Comparison of ENCODE assay signal across 8 mouse cellular contexts in genomic region chr5:64883906-64884591, GRCm38 (mm10). TPM values are rescaled to one million over a fixed set of nuclear protein-coding genes. Genes with fewer than 3 reads are reported as not detected.
DNase-seq lines count a peak whose midpoint lies in the region; ATAC-seq and TF ChIP-seq lines count a peak whose summit lies in the region.

No protein-coding gene starts in this region.

- WGBS in forebrain, embryonic 14.5 days, result 66% methylated on average over 8 of the region's 8 CpGs
- 65% methylated on average over 8 of the region's 8 CpGs for WGBS in hindbrain, embryonic 16.5 days

- no peak overlapping the region for H3K9ac ChIP-seq in forebrain, embryonic 14.5 days (ENCODE audit: low read length)
- H3K9ac ChIP-seq in hindbrain, embryonic 16.5 days (ENCODE audit: low read depth, low read length), result 0 out of 2 replicates have a peak overlapping the region, but pooled peaks have one; percentile 13

- peak; percentile 20 for DNase-seq in thymus, postnatal 4 days
- no peak for DNase-seq in thymus, postnatal 10 days (ENCODE audit: low spot score in 2 of 2)
- DNase-seq in forebrain, embryonic 14.5 days (ENCODE audit: low spot score), result no peak
- peak; percentile 67 for DNase-seq in lung, postnatal 10 days
- no peak for DNase-seq in adrenal gland, adult 8-10 months
- no peak for DNase-seq in cerebellum, adult 8-10 months

- no peaks in the 10 kb centered on the region for H3K4me1 ChIP-seq in forebrain, embryonic 14.5 days (ENCODE audit: control insufficient read depth, insufficient read depth, low read length)
- H3K4me1 ChIP-seq in hindbrain, embryonic 16.5 days (ENCODE audit: control insufficient read depth, insufficient read depth, low read depth, low read length), result peaks cover 6% of the 10 kb centered on the region
- peaks cover 3% of the 10 kb centered on the region; the same call in 1 of the 2 replicates for H3K4me1 ChIP-seq in testis, adult 2 months (ENCODE audit: control insufficient read depth, insufficient read depth, low read length)

- no peaks in the 10 kb centered on the region; the same call in 1 of the 2 replicates for H3K9me3 ChIP-seq in forebrain, embryonic 14.5 days (replicated peaks; ENCODE audit: control insufficient read depth, low read length)
- peaks cover 3% of the 10 kb centered on the region; the same call in 1 of the 2 replicates for H3K9me3 ChIP-seq in hindbrain, embryonic 16.5 days (ENCODE audit: control insufficient read depth, low read length)

- no peaks in the 10 kb centered on the region for H3K36me3 ChIP-seq in forebrain, embryonic 14.5 days (ENCODE audit: control insufficient read depth, insufficient read depth, low read length)
- H3K36me3 ChIP-seq in hindbrain, embryonic 16.5 days (ENCODE audit: control insufficient read depth, insufficient read depth, low read length), result no peaks in the 10 kb centered on the region
- H3K36me3 ChIP-seq in testis, adult 2 months (ENCODE audit: control insufficient read depth, insufficient read depth, low read length), result no peaks in the 10 kb centered on the region

- H3K4me3 ChIP-seq in forebrain, embryonic 14.5 days (ENCODE audit: low read depth, low read length), result no peak overlapping the region
- H3K4me3 ChIP-seq in hindbrain, embryonic 16.5 days (ENCODE audit: low read length), result no peak overlapping the region
- H3K4me3 ChIP-seq in testis, adult 2 months (ENCODE audit: control insufficient read depth, low read depth, low read length), result no peak overlapping the region

- no peak for TF ChIP-seq CTCF in testis, adult 2 months (IDR thresholded peaks at IDR 0.05; ENCODE audit: control insufficient read depth, insufficient read depth, insufficient replicate concordance, low read depth, low read length)

- H3K4me2 ChIP-seq in forebrain, embryonic 14.5 days (ENCODE audit: low read length), result no peak overlapping the region
- no peak overlapping the region for H3K4me2 ChIP-seq in hindbrain, embryonic 16.5 days (ENCODE audit: low read length)

- TF ChIP-seq POLR2A in testis, adult 2 months (IDR thresholded peaks at IDR 0.05; ENCODE audit: control insufficient read depth, low read depth, low read length), result no peak

- H3K27ac ChIP-seq in forebrain, embryonic 14.5 days (ENCODE audit: low read depth, low read length), result no peak overlapping the region
- H3K27ac ChIP-seq in hindbrain, embryonic 16.5 days (ENCODE audit: low read depth, low read length), result peak overlapping the region; percentile 39; the same call in 1 of the 2 replicates
- peak overlapping the region; percentile 23; the same call in 1 of the 2 replicates for H3K27ac ChIP-seq in testis, adult 2 months (ENCODE audit: control insufficient read depth, insufficient read depth, low read depth, low read length)

- peak; percentile 37; the same call in 1 of the 2 replicates for ATAC-seq in forebrain, embryonic 14.5 days
- peak; percentile 54; the same call in 1 of the 2 replicates for ATAC-seq in hindbrain, embryonic 16.5 days

- H3K27me3 ChIP-seq in forebrain, embryonic 14.5 days (replicated peaks; ENCODE audit: control insufficient read depth, insufficient read depth, low read length), result no peaks in the 10 kb centered on the region
- H3K27me3 ChIP-seq in hindbrain, embryonic 16.5 days (replicated peaks; ENCODE audit: control insufficient read depth, insufficient read depth, low read length), result no peaks in the 10 kb centered on the region
- no peaks in the 10 kb centered on the region for H3K27me3 ChIP-seq in testis, adult 2 months (ENCODE audit: control insufficient read depth, insufficient read depth, low read length)

RNA-seq across cellular contexts. Expression of gene Tlr1, which starts 49.3 kb away (rescaled TPM):
- 0.33 and 0.36 TPM in 2 replicates for polyA plus RNA-seq in forebrain, embryonic 14.5 days (2014; fragmentation: Nextera tagmentation; extraction: Ambion mirVana)
- 0.29 and 0.46 TPM in 2 replicates for polyA plus RNA-seq in hindbrain, embryonic 16.5 days (2015; fragmentation: Nextera tagmentation; extraction: Ambion mirVana)
- 0.11 and 0.24 TPM in 2 replicates for polyA plus RNA-seq in testis, adult 2 months (2012; rRNA removed)
- total RNA-seq in adrenal gland, adult 8-10 months (2022), result 1 to 10 TPM in 3 of 4 experiments, under 1 TPM in 1; 0.90 to 4.5 (median 2.7) TPM

Comparison
In these comparisons a context has a peak if more than half of its experiments do, and no peak if none do; other contexts are left out.
1. DNase-seq: peak in thymus, postnatal 4 days (single experiment) and lung, postnatal 10 days (single experiment); none in thymus, postnatal 10 days (0 of 2), forebrain, embryonic 14.5 days (single experiment), adrenal gland, adult 8-10 months (single experiment) and cerebellum, adult 8-10 months (single experiment).